Mouse (Mus musculus): Measurements from ENCODE around the gene Shroom1. TPM values are rescaled to one million over a fixed set of nuclear protein-coding genes. Genes with fewer than 3 reads are reported as not detected.

Shroom1 gene
- polyA plus RNA-seq, 1 experiment from 2014 or later = not detected

GRCm38 (mm10) chr11:53431347-53432056 lies 25.5 kb upstream of the Shroom1 start:
- Histone ChIP-seq H3K27ac (peak overlapping the region; percentile 67), H3K4me3 (ENCODE audit: inconsistent target) (peak overlapping the region; percentile 71), H3K36me3 (ENCODE audit: inconsistent target) (peaks cover 13% of the 10 kb centered on the region), H3K79me2 (ENCODE audit: inconsistent target) (peaks cover 13% of the 10 kb centered on the region)
- 22% methylated on average over 9 of the region's 9 CpGs for WGBS (ENCODE audit: missing documents)

- 45% methylated on average over 6 of the region's 6 CpGs for WGBS (ENCODE audit: missing documents)
- Histone ChIP-seq H3K27ac (no peak overlapping the region), H3K36me3 (ENCODE audit: inconsistent target) (peaks cover 9% of the 10 kb centered on the region), H3K4me3 (ENCODE audit: inconsistent target) (no peak overlapping the region), H3K79me2 (ENCODE audit: inconsistent target) (peaks cover 13% of the 10 kb centered on the region)
These were observed 23.9 kb upstream of the Shroom1 start for GRCm38 (mm10) chr11:53433057-53433456.

- Histone ChIP-seq H3K27ac (no peak overlapping the region), H3K4me3 (ENCODE audit: inconsistent target) (no peak overlapping the region), H3K79me2 (ENCODE audit: inconsistent target) (no peaks in the 10 kb centered on the region), H3K36me3 (ENCODE audit: inconsistent target) (no peaks in the 10 kb centered on the region)
- 68% methylated on average over 8 of the region's 8 CpGs for WGBS (ENCODE audit: missing documents)
These were observed 21.5 kb upstream of the Shroom1 start for GRCm38 (mm10) chr11:53435504-53435903.

GRCm38 (mm10) chr11:53436338-53436737 lies 20.7 kb upstream of the Shroom1 start:
- H3K27ac ChIP-seq = 0 out of 2 replicates have a peak overlapping the region, but pooled peaks have one; percentile 5
- 53% methylated on average over 6 of the region's 6 CpGs for WGBS (ENCODE audit: missing documents)

GRCm38 (mm10) chr11:53441921-53442320 lies 15.1 kb upstream of the Shroom1 start:
- Histone ChIP-seq H3K36me3 (ENCODE audit: inconsistent target) (no peaks in the 10 kb centered on the region), H3K4me3 (ENCODE audit: inconsistent target) (no peak overlapping the region), H3K79me2 (ENCODE audit: inconsistent target) (no peaks in the 10 kb centered on the region), H3K27ac (no peak overlapping the region)
- WGBS (ENCODE audit: missing documents) = 24% methylated on average over 12 of the region's 12 CpGs

More at GRCm38 (mm10) chr11:53436338-53436737, 20.7 kb upstream of the Shroom1 start:
- Histone ChIP-seq H3K4me3 (ENCODE audit: inconsistent target) (no peak overlapping the region), H3K36me3 (ENCODE audit: inconsistent target) (no peaks in the 10 kb centered on the region), H3K79me2 (ENCODE audit: inconsistent target) (no peaks in the 10 kb centered on the region)

- no peaks in the 10 kb centered on the region for H3K36me3 ChIP-seq (ENCODE audit: inconsistent target)
- 13% methylated on average over 6 of the region's 6 CpGs for WGBS (ENCODE audit: missing documents)
- H3K79me2 ChIP-seq (ENCODE audit: inconsistent target) = no peaks in the 10 kb centered on the region
- H3K27ac ChIP-seq = no peak overlapping the region
- no peak overlapping the region for H3K4me3 ChIP-seq (ENCODE audit: inconsistent target)
These were observed 13.1 kb upstream of the Shroom1 start for GRCm38 (mm10) chr11:53443861-53444260.

- no peaks in the 10 kb centered on the region for H3K79me2 ChIP-seq (ENCODE audit: inconsistent target)
- 91% methylated on average over 13 of the region's 13 CpGs for WGBS (ENCODE audit: missing documents)
- no peaks in the 10 kb centered on the region for H3K36me3 ChIP-seq (ENCODE audit: inconsistent target)
- H3K4me3 ChIP-seq (ENCODE audit: inconsistent target) = no peak overlapping the region
- no peak overlapping the region for H3K27ac ChIP-seq
These were observed 11.4 kb upstream of the Shroom1 start for GRCm38 (mm10) chr11:53445562-53445961.

GRCm38 (mm10) chr11:53446183-53446582 lies 10.8 kb upstream of the Shroom1 start:
- 98% methylated on average over 13 of the region's 13 CpGs for WGBS (ENCODE audit: missing documents)
- Histone ChIP-seq H3K36me3 (ENCODE audit: inconsistent target) (no peaks in the 10 kb centered on the region), H3K27ac (no peak overlapping the region), H3K4me3 (ENCODE audit: inconsistent target) (no peak overlapping the region), H3K79me2 (ENCODE audit: inconsistent target) (no peaks in the 10 kb centered on the region)

- Histone ChIP-seq H3K4me3 (ENCODE audit: inconsistent target) (no peak overlapping the region), H3K27ac (no peak overlapping the region), H3K36me3 (ENCODE audit: inconsistent target) (no peaks in the 10 kb centered on the region), H3K79me2 (ENCODE audit: inconsistent target) (no peaks in the 10 kb centered on the region)
- 85% methylated on average over 8 of the region's 8 CpGs for WGBS (ENCODE audit: missing documents)
These were observed 9.0 kb upstream of the Shroom1 start for GRCm38 (mm10) chr11:53447996-53448395.

- no peak overlapping the region for H3K27ac ChIP-seq
- 100% methylated on average over 1 of the region's 1 CpGs for WGBS (ENCODE audit: missing documents)
- no peaks in the 10 kb centered on the region for H3K79me2 ChIP-seq (ENCODE audit: inconsistent target)
- H3K36me3 ChIP-seq (ENCODE audit: inconsistent target) = no peaks in the 10 kb centered on the region
- H3K4me3 ChIP-seq (ENCODE audit: inconsistent target) = no peak overlapping the region
These were observed 8.5 kb upstream of the Shroom1 start for GRCm38 (mm10) chr11:53448529-53448928.

- 8% methylated on average over 14 of the region's 15 CpGs for WGBS (ENCODE audit: missing documents)
- no peaks in the 10 kb centered on the region for H3K36me3 ChIP-seq (ENCODE audit: inconsistent target)
- H3K79me2 ChIP-seq (ENCODE audit: inconsistent target) = no peaks in the 10 kb centered on the region
- H3K4me3 ChIP-seq (ENCODE audit: inconsistent target) = no peak overlapping the region
- H3K27ac ChIP-seq = no peak overlapping the region
These were observed 6.8 kb upstream of the Shroom1 start for GRCm38 (mm10) chr11:53450070-53450705.

GRCm38 (mm10) chr11:53451361-53451760 lies 5.6 kb upstream of the Shroom1 start:
- Histone ChIP-seq H3K4me3 (ENCODE audit: inconsistent target) (no peak overlapping the region), H3K36me3 (ENCODE audit: inconsistent target) (no peaks in the 10 kb centered on the region), H3K27ac (no peak overlapping the region), H3K79me2 (ENCODE audit: inconsistent target) (no peaks in the 10 kb centered on the region)
- whole genome bisulfite sequencing (ENCODE audit: missing documents) = 82% methylated on average over 2 of the region's 2 CpGs

- Histone ChIP-seq H3K79me2 (ENCODE audit: inconsistent target) (no peaks in the 10 kb centered on the region), H3K36me3 (ENCODE audit: inconsistent target) (no peaks in the 10 kb centered on the region), H3K4me3 (ENCODE audit: inconsistent target) (no peak overlapping the region), H3K27ac (no peak overlapping the region)
- 98% methylated on average over 9 of the region's 9 CpGs for WGBS (ENCODE audit: missing documents)
These were observed 4.6 kb upstream of the Shroom1 start for GRCm38 (mm10) chr11:53452396-53452795.

GRCm38 (mm10) chr11:53453031-53453430 lies 4.0 kb upstream of the Shroom1 start:
- no peak overlapping the region for H3K4me3 ChIP-seq (ENCODE audit: inconsistent target)
- H3K79me2 ChIP-seq (ENCODE audit: inconsistent target) = no peaks in the 10 kb centered on the region
- no peaks in the 10 kb centered on the region for H3K36me3 ChIP-seq (ENCODE audit: inconsistent target)
- no peak overlapping the region for H3K27ac ChIP-seq
- 94% methylated on average over 5 of the region's 5 CpGs for WGBS (ENCODE audit: missing documents)

- no peaks in the 10 kb centered on the region for H3K36me3 ChIP-seq (ENCODE audit: inconsistent target)
- no peak overlapping the region for H3K4me3 ChIP-seq (ENCODE audit: inconsistent target)
- no peak overlapping the region for H3K27ac ChIP-seq
- no peaks in the 10 kb centered on the region for H3K79me2 ChIP-seq (ENCODE audit: inconsistent target)
- 28% methylated on average over 29 of the region's 29 CpGs for WGBS (ENCODE audit: missing documents)
These were observed 458 bp downstream of the Shroom1 start for GRCm38 (mm10) chr11:53457372-53457954.
